Mouse (Mus musculus): ENCODE data around the gene Piezo1.
"Not testable (repeated sequence)": the region's sequence is repeated elsewhere in the genome, so short reads cannot be mapped to it uniquely, and the experiment has no call there.

The Piezo1 gene

DNA sequence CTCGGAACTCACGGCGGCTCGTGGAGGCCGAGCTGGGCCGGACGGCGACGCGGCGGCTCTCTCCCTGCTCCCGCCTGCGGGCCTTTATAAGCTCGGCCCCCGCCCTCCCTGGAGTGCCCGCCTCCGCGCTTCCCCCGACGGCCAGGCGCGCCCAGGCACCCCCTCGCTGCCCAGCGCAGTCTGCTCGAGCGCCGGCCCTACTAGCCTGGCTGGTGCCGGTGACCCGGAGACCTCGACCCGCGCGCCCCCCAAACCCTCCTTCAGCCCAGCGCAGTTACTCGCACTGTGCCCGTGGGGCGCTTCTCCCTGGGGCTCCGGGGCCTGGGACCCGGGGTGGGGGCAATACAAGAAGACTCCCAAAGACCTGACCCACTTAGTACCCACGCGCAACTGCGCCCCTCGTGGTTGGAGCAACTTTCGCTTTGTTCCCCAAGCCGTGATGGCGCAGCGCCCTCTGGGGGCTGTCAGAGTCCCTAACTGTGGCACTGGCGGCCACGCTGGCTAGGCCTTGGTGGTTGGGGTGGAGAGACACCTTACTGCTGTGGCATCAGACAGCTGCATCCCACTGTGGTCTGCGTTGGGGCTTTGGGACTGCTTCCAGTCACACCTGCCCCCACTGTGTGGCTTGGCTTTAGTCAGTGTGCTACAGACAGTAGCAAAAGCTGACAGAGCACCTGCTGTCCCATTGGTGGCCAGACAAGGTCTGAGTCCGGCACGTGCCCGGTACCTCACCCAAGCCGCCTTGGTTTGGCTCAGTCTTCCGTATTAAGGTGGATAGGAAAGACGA lies at the start of gene Piezo1:
Piezo1 (minus strand) TSS at position 65 of the 787 bp plus-strand sequence.
- peak; percentile 90 for DNase-seq (ENCODE audit: low spot score)

DNA sequence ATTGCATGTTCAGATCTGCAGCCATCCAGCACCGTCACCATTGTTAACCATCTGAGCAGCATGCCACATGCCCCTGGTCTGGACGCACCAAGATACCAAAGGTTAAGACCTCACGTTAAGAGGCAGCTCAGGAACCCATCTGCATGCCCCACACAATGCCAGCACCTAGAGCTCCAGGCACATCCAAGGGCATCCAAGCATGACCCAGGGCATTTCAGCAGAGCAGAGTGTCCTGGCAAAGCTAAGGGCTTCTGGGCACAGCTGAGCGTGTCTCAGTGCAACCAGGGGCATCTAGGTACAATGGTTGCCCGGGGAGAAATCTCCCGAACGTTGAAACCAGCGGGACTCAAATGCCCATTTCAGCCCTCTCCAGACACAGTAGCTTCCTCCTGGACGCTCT lies 49.5 kb upstream of the Piezo1 start:
- DNase-seq (ENCODE audit: low spot score) = no peak

DNA sequence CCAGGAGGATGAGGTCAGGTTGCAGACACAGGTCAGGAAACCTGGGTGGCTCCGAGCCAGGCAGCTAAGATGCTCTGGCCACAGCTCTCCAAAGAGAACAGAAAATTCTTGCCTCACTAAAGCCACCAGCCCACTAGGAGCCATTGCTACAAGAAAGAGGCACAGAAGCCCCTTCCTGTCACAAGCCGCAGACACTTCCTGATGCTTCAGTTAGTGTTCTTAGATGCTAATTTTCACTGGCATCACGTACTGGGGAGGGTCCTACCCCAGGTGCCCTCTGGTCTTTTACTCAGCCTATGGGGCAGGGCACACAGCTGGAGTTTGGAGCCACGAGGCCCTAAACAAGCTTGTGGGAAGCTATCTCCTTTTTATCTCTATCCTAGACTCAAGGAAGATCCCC lies 44.9 kb upstream of the Piezo1 start:
- no peak for DNase-seq (ENCODE audit: low spot score)

DNA sequence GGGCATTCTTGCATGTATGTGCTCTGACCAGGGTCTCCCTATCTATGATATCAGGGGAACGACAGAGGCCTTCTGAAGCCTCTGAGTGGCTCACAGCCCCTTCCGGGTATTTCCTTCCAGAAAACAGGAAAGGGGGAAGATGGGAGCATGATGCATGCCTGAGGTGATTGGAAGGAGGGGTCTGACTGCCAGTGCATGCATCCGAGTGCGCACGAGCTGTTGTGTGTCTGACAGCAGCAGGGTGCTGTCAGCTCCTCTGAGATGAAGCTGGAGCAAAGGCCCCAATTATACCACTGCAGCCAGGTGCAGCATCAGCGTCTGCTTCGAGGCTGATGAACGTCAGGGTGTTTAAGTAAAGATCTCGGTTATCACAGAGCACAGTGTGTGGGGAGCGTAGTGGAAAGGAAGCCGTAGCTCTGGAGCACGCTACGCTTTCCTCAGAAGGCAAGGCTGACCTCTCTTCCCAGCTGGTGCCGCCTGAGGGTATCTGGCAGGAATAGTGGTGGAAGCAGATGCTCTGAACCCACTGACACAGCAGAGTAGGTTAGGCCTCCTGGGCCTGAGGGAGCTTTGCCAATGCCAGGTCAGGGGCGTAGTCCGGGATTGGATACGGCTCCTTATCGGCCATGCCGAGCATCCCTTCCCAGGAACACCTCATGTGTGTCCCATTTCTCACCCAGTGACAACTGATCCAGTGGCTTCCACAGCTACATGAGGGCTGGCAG lies 42.8 kb upstream of the Piezo1 start:
- DNase-seq (ENCODE audit: low spot score) = no peak

DNA sequence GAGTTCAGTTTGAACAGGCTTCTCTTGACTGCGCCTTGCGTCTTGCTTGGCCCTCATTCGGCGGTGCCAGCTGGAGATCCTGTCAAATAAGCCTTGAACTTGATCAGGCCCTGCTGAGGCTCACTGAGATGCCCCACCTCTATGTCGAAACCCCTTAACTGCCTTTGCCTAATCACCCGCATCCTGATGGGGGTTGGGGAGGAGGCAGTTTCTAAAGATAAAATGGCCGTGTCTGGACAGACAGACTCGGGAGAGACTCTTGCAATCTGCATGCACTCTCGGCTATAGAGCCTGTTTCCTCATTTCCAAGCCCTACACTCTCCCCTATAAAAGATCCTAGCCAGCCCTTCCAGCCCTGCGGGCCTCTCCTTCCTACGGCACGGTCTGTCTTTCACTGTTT lies 42.1 kb upstream of the Piezo1 start:
- no peak for DNase-seq (ENCODE audit: low spot score)

DNA sequence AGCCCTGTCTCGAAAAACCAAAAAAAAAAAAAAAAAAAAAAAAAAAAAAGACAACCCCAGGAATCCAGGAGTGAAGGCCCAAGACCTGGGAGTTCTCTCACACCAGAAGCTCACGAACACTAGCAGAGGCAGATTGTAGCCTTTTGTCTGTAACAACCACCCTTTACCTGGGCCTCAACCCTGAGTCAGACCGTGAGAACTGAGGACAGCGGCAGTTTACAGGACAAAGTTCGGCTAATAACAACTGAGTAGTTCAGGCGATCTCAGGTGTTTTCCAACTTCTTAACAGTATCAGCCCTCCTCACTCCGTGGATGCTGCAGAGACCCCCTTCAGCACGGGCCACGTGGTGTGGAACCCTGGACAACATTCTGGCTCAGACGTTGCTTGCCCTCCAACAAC lies 35.6 kb upstream of the Piezo1 start:
- DNase-seq (ENCODE audit: low spot score) = no peak

DNA sequence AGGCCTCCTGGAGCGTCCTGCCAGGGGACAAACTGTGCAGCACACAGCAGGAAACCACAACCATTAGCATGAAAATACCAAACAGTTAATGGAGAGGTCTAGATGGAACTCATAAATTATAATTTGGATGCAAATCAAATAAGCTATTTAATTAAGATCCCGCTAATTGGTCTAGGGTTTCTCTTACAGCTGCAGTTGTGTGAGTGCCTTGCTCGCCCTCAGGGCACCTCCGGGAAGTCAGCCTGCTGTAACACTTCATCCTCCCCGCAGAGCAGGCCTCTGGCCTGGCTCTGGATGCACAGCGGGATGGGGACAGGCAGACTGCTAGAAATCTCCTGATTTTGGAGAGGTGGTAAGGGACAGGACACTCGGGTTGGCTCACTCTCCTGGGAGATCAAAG lies 35.0 kb upstream of the Piezo1 start:
- DNase-seq (ENCODE audit: low spot score) = no peak

DNA sequence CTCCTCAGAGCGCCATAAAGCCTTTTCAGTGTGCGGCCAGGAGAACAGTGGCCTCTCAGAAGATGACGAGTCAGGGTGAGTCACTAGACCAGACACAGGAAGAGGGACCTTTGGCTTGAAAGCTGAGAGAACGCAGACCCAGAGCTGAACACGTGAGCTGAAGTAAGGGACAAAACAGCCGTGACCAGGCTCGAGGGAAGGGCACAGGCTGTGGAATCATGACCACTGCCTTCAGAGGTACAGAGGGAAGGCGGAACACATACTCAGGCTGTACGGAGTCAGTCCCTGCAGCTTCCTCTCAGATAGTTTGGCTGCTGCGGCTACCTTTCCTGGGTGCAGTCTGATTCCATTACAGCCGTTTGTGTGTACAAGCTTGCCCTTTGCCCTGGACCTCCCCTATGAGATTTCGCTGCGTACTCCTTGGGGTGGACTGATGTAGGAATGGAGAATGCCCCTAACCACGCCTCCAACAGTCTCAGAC lies 34.3 kb upstream of the Piezo1 start:
- no peak for DNase-seq (ENCODE audit: low spot score)

DNA sequence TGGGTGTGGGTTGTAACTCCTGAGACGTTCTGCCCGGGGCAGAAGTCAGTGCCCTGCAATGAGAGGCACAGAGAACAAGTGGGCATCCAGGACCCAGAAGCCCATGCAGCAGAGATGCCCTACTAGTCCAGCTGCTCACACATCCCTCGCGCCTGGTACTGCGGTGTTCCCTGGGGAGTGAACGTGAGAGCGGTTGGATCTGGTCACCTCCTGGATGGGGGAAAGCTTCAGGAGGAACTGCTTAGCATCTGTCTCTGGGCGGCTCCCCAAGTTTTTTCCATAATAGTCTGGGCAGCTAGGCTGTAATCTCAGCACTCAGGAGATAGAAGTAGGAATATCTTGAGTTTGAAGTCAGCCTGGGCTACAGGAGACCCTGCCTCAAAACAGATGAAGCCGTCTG lies 33.9 kb upstream of the Piezo1 start:
- DNase-seq (ENCODE audit: low spot score) = no peak

DNA sequence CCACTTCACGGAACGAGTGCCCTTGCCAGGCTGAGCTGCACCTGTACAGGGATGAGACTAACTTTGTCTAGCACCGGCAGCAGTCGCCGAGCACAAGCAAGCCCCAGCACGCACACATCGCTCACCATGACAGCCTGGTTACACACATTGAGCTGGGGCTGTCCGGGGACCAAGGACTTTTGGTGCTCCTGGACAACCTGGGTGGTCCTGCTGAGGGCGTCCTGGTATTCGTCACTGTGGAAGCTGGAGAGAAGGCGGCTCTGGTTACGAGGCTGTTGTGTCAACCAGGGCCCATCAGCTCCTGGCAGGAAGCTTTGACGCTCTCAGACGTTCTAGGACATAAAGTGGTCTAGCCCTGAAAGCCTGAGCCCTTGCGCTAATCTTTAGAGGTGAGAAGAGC lies 29.8 kb upstream of the Piezo1 start:
- no peak for DNase-seq (ENCODE audit: low spot score)

DNA sequence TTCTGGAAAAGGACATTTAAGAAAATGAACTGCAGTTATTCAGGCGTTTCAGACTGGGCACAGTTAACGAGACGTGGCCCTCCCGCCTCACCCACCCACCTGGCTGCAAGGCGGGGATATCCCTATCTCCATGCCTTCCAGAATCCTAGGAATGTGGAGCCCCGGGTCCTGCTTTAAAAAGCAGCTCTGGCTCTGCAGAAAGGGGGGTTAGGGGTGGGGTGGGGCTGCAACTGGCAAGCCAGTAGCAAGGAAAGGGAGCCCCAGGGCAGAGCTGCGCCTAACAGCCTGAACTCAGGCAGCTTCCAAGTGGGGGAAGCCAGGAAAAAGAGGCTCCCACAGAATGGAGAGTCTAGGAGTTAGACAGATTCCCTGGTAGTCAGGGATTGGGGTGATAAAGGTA lies 28.1 kb upstream of the Piezo1 start:
- no peak for DNase-seq (ENCODE audit: low spot score)

DNA sequence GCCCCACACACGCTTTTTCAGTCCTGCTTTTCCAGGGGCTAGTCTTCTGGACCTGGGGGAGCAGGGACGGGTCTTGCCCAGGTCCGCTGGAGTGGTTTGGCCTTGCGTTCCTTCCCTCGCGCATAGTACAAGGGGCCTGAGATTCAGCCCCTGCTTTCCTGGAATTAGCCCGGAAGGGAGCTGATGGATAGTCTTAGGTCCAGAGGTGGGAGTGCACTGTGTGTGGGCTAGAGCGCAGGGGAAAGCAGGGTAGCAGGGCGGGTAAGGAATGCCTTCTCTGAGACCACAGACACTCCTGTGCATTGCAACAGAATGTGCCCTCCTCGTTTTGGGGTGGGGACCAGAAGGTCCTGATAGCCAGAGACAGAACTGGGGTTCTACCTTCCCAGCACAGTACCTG lies 26.0 kb upstream of the Piezo1 start:
- no peak for DNase-seq (ENCODE audit: low spot score)

DNA sequence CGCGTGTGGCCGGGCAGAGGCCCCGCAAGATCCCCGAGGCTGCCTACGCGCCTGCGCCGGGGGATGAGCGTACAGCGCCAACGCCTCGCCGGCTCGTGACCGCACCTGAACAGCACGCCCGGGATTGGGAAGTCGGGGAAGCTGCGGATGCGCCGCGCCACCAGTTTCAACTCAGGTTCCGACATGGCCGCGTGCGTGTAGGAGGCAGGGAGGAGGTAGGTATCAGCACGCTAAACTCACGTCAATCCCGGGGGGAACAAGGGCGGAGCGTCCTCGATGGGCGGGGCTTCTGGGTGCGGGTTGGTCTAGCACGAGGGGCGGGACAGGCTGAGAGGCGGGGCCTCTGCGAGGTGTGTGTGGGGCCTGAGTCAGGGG lies 25.5 kb upstream of the Piezo1 start, which contains the start of gene Aprt:
Aprt (minus strand) TSS at position 262 of the 375 bp plus-strand sequence.
- DNase-seq (ENCODE audit: low spot score) = peak; percentile 94

DNA sequence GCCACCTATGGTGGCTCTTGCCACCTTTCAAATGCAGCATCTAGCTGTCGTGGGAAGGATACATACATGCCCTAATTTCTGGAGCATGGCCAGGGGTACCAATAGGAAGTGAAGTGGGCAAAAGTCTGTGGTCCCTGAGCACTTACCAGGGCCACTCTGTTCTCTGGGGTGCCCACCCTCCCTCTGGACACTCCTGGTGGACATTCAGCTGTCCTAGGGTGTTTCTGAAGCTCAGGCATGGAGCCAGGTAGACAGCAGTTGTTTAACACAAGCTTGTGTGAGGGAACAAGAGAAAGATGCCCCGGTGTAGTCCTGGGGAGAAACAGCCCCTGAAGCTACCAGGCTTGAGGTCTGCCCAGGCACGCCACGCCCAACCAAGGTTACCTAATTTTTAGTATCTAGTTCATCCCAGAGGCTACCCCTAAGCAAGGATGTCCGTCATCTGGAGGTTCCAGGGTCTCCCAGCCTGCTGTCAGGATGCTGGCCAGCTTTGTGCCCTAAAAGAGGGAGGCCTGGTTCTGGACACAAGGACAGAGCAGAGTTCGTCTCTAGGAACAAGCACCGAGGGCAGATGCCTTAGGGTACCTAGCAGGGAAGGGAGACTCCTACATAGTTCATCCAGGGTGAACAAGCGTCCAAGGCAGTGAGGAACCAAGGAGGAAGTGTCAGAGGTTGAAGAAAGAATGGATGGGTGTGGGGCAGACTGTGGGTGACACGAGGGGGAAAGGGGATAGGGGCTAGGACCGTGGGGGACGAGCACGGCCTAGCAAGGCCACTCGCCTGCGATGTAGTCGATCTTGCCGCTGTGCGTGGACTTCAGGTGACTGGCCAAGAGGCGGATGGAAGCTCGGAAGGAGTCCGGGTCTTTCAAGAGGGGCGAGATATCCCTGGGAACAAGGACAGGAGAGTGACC lies 24.9 kb upstream of the Piezo1 start:
- no peak for DNase-seq (ENCODE audit: low spot score)

DNA sequence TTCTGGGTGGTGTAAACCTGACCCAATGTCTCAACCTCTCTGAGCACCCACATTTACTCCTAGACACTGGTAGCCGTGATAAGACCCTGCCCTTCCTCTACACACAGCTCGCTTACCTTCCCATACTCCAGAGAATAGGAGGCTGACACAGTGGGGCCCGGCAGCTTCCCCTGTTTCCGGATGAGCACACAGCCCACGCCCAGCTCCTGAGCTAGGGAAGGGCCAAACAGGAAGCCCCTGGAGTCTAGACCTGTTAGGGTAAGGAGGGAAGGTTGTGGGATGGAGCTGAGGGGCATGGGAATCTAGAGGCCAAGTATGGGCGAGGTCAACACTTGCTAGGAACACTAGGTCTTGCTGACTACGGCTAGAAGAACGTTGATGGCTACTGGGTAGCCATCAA lies 24.2 kb upstream of the Piezo1 start:
- no peak for DNase-seq (ENCODE audit: low spot score)

DNA sequence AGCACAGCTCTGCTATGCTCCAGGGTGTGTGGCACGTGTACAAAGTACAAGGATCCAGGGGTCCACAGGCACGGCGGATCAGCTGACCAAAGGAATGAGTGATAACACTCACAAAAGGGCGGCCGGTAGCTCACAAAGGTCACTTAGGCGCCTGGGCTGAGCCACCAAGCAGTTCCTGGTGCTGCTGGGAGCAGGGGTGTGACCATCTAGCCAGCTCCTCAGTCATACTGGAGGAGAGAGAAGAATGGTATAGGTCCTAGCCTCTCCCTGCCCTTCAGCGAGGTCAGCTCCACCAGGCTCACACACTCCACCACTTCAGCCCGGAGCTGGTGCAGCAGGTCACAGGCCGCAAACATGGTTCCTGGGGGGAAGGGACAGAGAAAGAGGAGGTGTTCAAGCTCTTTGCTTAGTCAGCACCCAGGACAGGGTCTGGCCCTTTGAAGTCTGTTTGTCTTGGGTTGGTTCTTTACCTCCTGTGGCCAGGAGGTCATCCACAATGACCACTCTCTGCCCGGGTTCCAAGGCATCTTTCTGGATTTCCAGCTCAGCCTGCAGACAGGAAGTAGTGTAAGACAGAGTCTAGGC lies 23.6 kb upstream of the Piezo1 start:
- DNase-seq (ENCODE audit: low spot score) = no peak

DNA sequence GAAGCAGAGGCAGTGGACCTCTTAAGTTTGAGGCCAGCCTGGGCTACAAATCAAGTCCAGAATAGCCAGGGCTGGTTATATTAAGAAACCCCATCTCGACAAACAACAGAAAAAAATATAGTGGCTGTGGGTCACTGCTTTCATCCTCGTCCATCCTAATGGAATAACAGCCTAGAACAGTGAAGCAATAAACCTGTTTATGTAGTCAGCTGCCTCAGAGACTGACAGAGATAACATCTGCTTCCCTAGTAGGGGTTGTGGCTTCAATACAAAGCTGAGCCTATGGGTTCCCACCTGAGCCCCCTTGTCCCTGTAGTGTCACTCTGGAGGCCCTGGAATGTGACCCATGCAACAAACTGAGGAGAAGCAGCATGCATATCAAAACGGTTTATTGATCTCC lies 23.1 kb upstream of the Piezo1 start:
- no peak for DNase-seq (ENCODE audit: low spot score)

DNA sequence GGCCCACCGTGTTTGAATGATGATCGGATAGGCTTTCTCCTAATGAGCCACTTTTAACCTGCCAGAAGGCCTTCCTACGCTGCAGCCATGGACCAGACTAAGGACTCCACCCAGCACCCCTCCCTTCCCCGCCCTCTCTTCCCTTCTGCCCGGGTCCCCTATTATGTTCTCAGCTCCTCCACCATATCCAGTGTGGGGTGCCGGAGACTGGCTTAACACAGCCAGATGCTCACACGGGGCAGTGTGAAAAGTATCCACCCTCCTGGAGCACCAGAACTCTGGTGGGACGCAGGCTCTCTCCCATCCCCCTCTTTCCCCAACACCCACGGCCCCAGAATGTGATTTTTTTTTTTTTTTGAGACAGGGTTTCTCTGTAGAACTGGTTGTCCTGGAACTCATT lies 22.4 kb upstream of the Piezo1 start:
- peak; percentile 44 for DNase-seq (ENCODE audit: low spot score)

DNA sequence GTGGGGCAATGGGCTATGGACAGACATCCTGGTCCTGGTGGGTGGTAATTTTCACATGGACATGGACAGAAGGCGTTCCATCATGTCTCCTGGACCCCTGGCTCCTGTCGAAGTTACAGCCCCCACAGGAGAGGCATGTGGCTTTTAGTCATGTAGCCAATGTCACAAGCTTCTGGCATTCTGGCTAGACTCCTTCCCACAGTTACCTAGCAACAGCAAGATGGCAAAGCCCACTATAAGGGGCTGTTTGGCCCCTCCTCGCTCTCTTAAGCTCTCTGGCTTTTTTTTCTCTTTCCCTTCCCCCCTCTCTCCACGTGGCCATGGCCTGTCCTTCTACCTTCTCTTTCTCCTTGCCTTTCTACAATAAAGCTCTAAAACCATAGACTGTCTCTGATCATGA lies 22.0 kb upstream of the Piezo1 start:
- DNase-seq (ENCODE audit: low spot score) = not testable (repeated sequence)

DNA sequence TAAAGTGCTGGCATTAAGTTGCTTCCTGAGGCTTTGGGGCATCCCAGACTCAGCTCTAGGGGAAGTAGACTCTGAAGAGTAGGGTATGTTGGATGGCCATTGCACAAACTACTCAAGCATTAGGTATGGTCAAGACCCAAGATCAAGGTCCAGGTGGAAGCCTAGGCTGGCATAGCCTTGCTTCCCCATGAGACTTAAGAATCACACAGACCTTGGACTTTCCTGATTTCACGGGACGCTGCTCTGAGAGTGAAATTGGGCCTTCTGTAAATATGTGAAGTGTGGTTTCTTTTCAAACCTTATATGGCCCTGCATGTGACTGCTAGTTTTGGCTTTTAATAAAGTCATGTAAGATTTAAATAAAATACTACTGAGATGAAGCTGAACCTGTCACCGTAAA lies 21.6 kb upstream of the Piezo1 start:
- no peak for DNase-seq (ENCODE audit: low spot score)

DNA sequence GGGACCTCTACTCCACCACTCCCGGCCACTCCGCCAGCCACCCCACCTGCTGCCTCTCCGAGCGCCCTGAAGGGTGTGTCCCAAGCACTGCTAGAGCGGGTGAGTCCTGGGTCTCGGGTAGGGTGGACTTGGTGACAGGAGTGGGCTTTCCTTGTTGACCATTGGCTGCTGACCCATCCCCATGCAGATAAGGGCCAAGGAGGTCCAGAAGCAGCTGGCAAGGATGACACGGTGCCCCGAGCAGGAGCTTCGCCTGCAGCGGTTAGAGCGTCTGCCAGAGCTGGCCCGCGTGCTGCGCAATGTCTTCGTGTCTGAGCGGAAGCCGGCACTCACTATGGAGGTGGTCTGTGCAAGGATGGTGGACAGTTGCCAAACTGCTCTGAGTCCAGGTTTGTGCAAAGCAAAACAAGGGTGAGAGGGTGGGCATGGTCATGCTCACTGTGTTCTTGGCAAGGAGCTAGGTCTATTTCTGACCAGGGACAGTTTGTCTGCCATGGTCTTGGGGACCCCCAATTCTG lies 20.7 kb upstream of the Piezo1 start:
- no peak for DNase-seq (ENCODE audit: low spot score)

DNA sequence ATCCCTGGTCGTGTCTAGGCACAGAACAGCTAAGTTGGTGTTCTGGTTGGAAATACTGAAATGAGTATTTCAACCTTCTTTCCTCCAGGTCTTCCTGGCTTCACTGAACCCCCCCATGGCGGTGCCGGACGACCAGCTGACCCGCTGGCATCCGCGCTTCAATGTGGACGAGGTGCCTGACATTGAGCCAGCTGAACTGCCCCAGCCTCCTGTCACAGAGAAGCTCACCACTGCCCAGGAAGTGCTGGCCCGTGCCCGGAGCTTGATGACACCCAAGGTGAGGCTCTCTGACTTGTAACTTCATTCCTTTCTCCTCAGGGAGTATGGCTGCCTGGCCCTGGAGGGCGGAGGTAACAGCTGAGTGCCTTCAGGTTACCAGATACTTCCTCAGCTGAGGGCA lies 20.0 kb upstream of the Piezo1 start:
- DNase-seq (ENCODE audit: low spot score) = no peak
